Mouse (Mus musculus): Measurements from ENCODE around the gene Szrd1.
"Not testable (repeated sequence)": the region's sequence is repeated elsewhere in the genome, so short reads cannot be mapped to it uniquely, and the experiment has no call there.

Szrd1 gene

GRCm38 (mm10) chr4:141147112-141148008, 7.8 kb upstream of the Szrd1 start, which contains the start of gene Fbxo42:
Gene Fbxo42, plus strand, starts transcription at chr4:141147913.
- DNase-seq = peak; percentile 92 to 95

GRCm38 (mm10) chr4:141146491-141147033, 7.0 kb upstream of the Szrd1 start:
- DNase-seq = no peak

- DNase-seq = not testable (repeated sequence)
These were observed 5.5 kb upstream of the Szrd1 start for GRCm38 (mm10) chr4:141145124-141145523.

GRCm38 (mm10) chr4:141142285-141142811, 2.8 kb upstream of the Szrd1 start:
- DNase-seq = peak; percentile 78 to 82

GRCm38 (mm10) chr4:141140967-141141366, 1.4 kb upstream of the Szrd1 start:
- no peak for DNase-seq

- not testable (repeated sequence) for DNase-seq
These were observed 779 bp upstream of the Szrd1 start for GRCm38 (mm10) chr4:141140354-141140753.

GRCm38 (mm10) chr4:141138425-141139115, 1.0 kb downstream of the Szrd1 start:
- DNase-seq = peak; percentile 58 to 82

- DNase-seq = not testable (repeated sequence)
These were observed 1.8 kb downstream of the Szrd1 start for GRCm38 (mm10) chr4:141137740-141138139.

GRCm38 (mm10) chr4:141136126-141136525, 3.4 kb downstream of the Szrd1 start:
- no peak for DNase-seq

GRCm38 (mm10) chr4:141134751-141135530, 4.6 kb downstream of the Szrd1 start:
- peak; percentile 33 to 70 for DNase-seq

GRCm38 (mm10) chr4:141134031-141134441, 5.5 kb downstream of the Szrd1 start:
- DNase-seq = peak; percentile 51 to 80

GRCm38 (mm10) chr4:141133227-141133626, 6.3 kb downstream of the Szrd1 start:
- no peak for DNase-seq

GRCm38 (mm10) chr4:141132191-141132590, 7.4 kb downstream of the Szrd1 start:
- DNase-seq = no peak

- DNase-seq = peak; percentile 56 to 79
These were observed 8.0 kb downstream of the Szrd1 start for GRCm38 (mm10) chr4:141131531-141132061.

- peak; percentile 46 to 72 for DNase-seq
These were observed 8.8 kb downstream of the Szrd1 start for GRCm38 (mm10) chr4:141130704-141131342.

- no peak for DNase-seq
These were observed 10.3 kb downstream of the Szrd1 start for GRCm38 (mm10) chr4:141129190-141129710.

GRCm38 (mm10) chr4:141123065-141123464, 16.5 kb downstream of the Szrd1 start:
- DNase-seq = no peak

- no peak for DNase-seq
These were observed 16.9 kb downstream of the Szrd1 start for GRCm38 (mm10) chr4:141122663-141123062.

- DNase-seq = peak in 1 of 2 experiments; percentile 61
These were observed 18.9 kb downstream of the Szrd1 start for GRCm38 (mm10) chr4:141120700-141121099.

GRCm38 (mm10) chr4:141118691-141119090, 20.9 kb downstream of the Szrd1 start:
- DNase-seq = peak; percentile 40 to 65

GRCm38 (mm10) chr4:141115398-141115797, 24.2 kb downstream of the Szrd1 start:
- DNase-seq = peak in 1 of 2 experiments; percentile 60

All from kidney, postnatal 25 days (tissue).